Mouse (Mus musculus): ENCODE measurements around the gene B4galt4.
"Not testable (repeated sequence)": the region's sequence is repeated elsewhere in the genome, so short reads cannot be mapped to it uniquely, and the experiment has no call there.

The B4galt4 gene

DNA sequence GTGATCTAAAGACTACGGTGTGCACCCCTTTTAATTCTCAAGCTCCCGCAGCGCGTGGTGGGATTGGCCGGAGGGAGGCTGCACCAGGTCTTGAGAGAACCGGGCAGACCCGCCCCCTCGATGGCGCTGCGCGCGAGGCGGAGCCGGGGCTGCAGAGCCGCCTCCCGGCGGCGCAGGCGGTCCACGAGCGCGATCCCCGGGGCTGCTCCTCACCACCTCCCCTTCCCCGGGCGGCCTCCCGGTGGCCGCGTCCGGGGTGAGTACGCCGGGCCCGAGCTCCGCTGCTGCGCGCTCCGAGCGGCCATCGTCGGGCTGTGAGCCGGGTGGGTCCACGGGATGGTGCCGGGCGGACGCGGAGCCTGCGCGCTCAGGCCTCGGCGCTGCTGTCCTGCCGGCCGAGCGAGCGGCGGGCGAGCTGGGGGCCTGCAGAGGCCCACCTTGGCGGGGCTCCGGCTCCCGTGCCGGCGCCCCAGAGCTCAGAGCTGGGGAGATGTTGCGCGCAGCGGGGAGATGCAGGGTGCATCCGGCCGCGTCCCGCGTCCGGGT lies at the start of gene B4galt4:
TSS of gene B4galt4 (plus strand) at position 152 of the 546 bp plus-strand sequence.
- in situ Hi-C loops (cut with MboI; ENCODE audit: low pct_unique_long_range_greater_than_20kb in 1 of 2, low sequenced_read_pairs in 2 of 2, unreplicated experiment in 1 of 2): no loop called here

- in situ Hi-C loops (cut with MboI; ENCODE audit: low pct_unique_long_range_greater_than_20kb in 1 of 2, low sequenced_read_pairs in 2 of 2, unreplicated experiment in 1 of 2): no loop called here
Measured at GRCm38 (mm10) chr16:38694906-38695540, 47.0 kb upstream of the B4galt4 start.

GRCm38 (mm10) chr16:38695557-38695956 lies 46.5 kb upstream of the B4galt4 start:
- in situ Hi-C loops (cut with MboI; ENCODE audit: low pct_unique_long_range_greater_than_20kb in 1 of 2, low sequenced_read_pairs in 2 of 2, unreplicated experiment in 1 of 2): no loop called here

- in situ Hi-C loops (cut with MboI; ENCODE audit: low pct_unique_long_range_greater_than_20kb in 1 of 2, low sequenced_read_pairs in 2 of 2, unreplicated experiment in 1 of 2): no loop called here
Measured at GRCm38 (mm10) chr16:38697611-38698010, 44.5 kb upstream of the B4galt4 start.

DNA sequence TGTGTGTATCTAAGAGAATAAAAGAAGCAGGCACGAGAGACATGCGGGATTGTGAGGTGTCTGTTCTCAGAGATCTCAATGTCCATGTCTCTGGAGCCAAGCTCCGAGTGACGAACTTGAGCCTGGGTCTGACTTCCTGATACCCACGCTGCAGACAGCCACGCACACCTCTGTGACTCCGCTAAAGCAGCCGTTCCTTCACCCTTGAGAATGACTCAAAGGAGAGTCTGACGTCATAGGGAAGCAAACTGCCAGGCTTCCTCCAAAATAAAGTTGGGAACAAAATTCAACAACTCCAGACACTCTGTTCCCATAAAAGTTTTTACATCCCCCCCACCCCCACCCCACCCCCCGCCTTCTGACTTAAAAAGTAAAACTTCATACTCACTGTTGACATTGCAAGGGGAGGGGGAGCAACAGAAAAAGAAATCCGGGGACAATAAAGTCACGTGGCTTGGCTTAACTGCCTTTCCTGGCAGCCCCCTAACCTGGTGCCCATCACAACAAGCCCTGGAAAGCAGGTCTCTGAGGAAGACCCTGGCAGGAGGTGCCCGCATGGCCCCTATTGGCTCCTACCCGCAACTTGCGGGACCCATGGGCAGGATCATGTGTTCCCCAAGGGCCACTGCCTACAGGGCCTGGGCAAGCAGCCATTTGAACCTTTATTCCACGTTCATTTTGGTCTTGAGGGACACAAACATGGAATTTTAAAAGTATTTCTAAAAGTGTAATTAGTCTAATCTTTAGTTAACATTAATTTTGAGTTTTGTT lies 41.5 kb upstream of the B4galt4 start:
- in situ Hi-C loops (cut with MboI; ENCODE audit: low pct_unique_long_range_greater_than_20kb in 1 of 2, low sequenced_read_pairs in 2 of 2, unreplicated experiment in 1 of 2): no loop called here

DNA sequence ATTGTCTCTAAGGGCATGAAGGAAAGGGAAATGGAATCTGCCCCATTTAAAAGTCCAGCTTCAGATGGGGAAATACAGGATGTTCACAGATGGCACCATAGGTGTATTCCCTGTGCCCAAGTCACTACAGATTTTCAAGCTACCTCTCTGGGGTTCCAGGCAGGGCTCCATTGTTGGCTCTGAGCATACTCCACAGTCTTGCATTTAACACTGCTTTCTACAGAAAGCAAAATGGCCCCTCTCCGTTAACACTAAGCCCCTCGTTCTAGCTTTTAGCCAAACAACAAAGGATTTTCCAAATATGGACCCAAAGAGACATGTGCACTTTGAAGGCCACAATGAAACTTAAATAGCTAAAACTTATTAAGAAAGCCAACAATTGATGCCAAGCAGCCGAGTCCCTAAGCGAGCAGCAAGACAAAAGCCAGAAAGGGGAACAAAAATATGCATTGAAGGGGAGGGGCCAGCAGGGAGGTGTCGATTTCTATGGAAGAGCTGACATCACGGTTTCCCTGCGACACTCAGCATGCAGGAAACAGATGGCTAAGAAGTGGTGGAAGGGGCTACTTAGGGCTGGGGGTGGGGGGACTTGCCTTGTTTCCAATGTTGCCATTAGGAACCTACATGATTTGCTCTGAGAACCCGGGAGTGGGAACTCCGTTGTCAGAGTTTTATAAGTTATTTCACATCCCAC lies 40.4 kb upstream of the B4galt4 start:
- in situ Hi-C loops (cut with MboI; ENCODE audit: low pct_unique_long_range_greater_than_20kb in 1 of 2, low sequenced_read_pairs in 2 of 2, unreplicated experiment in 1 of 2): no loop called here

DNA sequence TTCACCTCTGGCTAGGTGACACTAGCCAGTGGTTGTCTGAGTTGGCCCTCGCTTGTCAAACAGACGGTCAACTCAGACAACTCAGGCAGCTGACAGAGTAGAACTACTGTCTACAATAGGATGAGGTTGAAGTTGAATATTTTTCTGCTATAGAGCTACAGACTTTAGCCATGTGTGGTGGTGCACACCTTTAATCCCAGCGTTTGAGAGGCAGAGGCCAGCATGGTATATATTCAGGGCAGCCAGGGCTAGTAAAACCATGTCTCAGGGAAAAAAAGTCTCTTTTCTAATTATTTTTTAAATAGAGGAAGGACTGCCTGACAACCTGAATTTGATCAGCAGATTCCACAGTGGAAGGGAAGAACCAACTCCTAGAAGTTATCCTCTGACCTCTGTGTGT lies 39.7 kb upstream of the B4galt4 start:
- in situ Hi-C loops (cut with MboI; ENCODE audit: low pct_unique_long_range_greater_than_20kb in 1 of 2, low sequenced_read_pairs in 2 of 2, unreplicated experiment in 1 of 2): no loop called here

DNA sequence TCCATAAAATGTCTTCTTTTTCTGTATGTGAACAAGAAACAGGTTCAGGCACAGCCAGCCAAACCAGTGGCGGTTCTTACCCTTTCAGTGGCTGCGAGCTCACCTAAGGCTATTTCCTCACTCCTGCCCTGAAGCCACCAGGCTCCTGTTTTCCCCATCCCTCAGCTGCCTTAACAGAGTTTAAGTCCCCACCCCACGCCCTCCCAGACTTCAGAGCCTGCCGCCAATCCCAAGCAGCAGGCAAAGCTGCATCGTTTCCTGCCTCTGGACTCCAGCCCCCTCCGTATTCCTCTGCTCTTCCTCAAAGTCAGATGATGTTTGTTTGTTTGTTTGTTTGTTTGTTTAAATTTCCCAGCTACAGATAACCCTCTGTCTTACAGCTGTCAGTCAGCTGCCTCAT lies 38.6 kb upstream of the B4galt4 start:
- in situ Hi-C loops (cut with MboI; ENCODE audit: low pct_unique_long_range_greater_than_20kb in 1 of 2, low sequenced_read_pairs in 2 of 2, unreplicated experiment in 1 of 2): no loop called here

DNA sequence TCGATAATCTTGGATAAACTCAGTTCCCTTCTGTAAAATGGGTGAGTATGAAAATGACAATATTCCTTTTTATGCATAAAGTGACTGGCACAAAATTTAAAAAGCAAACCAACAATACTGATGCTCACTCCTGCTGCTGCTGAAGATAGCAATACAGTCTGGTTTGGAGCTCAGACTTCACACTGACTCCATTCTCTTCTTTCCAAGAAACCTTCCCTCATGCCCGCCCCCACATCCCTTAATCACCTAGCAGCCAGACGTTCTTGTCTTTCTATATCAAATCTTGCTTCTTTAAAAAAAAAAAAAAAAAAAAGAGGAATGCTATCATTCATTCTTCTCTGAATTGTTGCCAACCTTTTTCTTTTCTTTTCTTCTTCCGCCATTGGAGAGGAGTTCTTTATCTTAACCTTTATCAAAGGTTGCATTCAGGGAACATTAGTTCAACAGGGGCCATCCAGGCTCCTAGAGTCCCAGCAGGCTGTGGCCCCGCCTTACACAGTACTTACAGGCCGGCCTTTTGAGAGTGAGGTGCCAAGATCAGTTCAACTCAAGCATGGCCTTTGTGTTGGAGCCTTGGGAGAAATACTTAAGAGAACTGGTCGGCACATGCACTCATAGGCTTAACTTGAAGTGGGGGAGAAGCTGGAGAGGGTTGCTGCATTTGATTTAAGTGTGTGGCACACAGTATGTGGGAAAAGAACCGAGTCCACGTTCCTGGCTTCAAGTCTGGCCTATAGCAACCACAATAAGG lies 36.4 kb upstream of the B4galt4 start:
- in situ Hi-C loops (cut with MboI; ENCODE audit: low pct_unique_long_range_greater_than_20kb in 1 of 2, low sequenced_read_pairs in 2 of 2, unreplicated experiment in 1 of 2): no loop called here

DNA sequence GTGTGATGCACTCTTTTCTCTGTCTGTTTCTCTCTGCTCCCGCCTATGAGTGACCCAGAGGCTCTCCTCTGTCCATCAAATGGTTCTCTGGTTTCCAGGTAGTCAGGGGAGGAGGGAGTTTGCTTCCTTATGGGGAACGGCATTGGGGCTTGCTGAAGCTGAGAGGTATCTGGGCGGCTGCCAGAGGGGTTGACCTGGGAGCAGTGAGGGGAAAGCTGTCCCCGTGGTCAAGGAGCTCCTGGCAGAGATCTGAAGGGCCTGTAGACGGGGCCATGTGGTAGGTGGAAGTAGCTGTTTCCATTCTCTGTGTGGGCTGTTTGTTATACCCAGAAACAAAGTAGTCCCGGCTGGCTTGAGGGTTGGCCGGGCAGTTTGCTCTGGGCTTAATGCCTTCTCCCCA lies 35.3 kb upstream of the B4galt4 start:
- in situ Hi-C loops (cut with MboI; ENCODE audit: low pct_unique_long_range_greater_than_20kb in 1 of 2, low sequenced_read_pairs in 2 of 2, unreplicated experiment in 1 of 2): no loop called here

DNA sequence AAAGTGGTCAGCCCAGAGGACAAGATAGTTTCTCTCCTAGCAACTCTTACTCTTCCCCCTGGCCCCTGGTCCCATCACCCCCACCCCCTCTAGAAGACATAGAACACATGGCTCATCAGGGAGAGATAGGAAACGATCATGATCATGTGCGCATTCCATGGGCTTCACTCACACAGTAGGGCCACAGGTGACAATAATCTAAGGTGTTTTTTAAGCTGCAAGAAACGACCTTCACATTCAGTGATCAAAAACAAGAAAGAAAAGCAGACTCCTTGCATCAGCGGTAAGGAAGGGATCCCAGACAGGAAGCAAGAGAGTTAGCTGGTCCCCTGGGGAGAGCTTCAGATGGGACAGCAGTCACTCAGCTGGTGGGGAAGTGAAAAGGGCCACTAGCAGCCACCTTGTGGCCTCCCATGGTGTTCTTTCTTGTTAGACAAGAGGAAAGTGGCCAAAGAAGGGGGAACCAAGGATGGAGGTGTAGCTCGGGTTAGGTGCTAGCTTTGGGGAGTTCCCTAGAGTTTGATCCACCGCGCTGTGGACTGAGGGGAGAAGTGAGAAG lies 33.0 kb upstream of the B4galt4 start:
- in situ Hi-C loops (cut with MboI; ENCODE audit: low pct_unique_long_range_greater_than_20kb in 1 of 2, low sequenced_read_pairs in 2 of 2, unreplicated experiment in 1 of 2): no loop called here

DNA sequence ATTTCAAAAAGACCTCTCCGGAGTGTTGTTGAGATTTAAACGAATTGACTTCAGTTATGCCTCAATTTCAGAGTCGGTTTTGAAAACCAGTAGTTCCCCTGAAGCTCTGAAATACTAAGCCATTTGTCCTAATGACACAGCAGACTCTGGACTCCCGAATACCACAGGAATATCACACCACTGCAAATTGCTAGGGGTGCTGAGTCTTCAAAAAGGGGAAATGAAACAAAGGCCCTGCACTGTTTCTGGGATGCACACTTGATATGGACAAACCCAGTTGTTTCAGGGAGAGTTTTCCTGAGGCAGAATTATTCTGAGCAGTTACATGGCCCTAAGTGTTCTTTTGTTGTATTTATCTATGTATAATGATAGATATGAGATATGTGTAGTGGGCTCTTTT lies 30.8 kb upstream of the B4galt4 start:
- in situ Hi-C loops (cut with MboI; ENCODE audit: low pct_unique_long_range_greater_than_20kb in 1 of 2, low sequenced_read_pairs in 2 of 2, unreplicated experiment in 1 of 2): no loop called here

DNA sequence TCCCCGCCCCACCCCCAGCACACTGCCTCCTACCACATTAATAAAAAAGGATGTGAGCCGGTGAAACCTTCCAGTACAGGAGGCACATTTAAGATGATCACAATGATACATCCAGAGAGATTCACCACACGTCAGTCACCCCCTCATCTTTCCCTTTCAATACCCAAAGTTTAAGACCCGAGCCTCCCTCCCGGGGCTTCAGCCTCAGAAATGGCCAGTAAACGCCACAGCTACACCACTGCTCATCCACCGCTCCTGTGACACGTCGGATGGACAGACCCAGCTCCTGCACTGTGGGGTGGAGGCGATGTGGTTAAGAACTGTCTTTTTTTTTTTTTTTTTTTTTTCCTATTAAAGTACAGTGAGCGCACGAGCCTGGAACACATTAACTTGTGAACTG lies 30.0 kb upstream of the B4galt4 start:
- in situ Hi-C loops (cut with MboI; ENCODE audit: low pct_unique_long_range_greater_than_20kb in 1 of 2, low sequenced_read_pairs in 2 of 2, unreplicated experiment in 1 of 2): no loop called here

DNA sequence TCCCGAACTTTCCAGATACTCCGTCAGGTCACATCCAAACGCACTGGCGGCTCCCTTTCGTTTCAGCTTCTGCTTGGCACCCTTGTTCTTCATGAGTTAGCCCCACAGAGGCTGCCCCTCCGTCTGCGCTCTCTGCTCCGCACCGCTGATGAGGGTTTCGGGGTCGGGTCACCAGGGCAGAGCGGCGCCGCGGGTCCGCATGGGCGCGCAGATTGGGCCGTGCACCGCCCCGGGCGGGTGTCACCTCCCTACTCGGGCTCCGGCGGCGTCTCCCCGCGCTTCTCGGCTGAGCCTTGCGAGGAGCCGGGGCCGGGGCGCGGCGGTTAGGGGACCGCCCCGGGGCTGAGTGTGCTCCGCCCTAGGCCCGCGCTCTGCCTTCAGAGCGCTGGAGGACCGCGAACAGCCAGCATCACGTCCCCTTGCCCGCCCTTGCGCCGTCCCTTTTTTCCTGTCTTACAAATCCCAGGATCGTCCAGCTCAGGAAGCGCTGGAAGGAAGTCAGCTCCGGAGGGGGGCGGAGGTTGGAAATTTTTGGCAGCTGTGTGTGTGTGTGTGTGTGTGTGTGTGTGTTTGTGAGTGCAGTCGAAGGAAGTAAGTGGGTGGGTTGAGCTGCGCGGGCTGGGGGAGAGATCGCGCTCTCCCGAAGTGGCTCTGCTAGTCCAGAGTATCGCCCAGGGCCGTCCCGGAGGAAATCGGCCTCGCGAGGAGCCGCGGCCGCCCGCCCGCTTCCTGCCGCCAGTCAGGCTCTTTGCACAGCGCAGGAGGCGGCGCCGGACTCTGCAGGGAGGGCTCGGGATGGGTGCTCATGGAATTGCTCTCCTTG lies 29.3 kb upstream of the B4galt4 start, which contains the start of gene Arhgap31:
TSS of gene Arhgap31 (minus strand) at position 694 of the 823 bp plus-strand sequence.
- in situ Hi-C loops (cut with MboI; ENCODE audit: low pct_unique_long_range_greater_than_20kb in 1 of 2, low sequenced_read_pairs in 2 of 2, unreplicated experiment in 1 of 2): no loop called here

DNA sequence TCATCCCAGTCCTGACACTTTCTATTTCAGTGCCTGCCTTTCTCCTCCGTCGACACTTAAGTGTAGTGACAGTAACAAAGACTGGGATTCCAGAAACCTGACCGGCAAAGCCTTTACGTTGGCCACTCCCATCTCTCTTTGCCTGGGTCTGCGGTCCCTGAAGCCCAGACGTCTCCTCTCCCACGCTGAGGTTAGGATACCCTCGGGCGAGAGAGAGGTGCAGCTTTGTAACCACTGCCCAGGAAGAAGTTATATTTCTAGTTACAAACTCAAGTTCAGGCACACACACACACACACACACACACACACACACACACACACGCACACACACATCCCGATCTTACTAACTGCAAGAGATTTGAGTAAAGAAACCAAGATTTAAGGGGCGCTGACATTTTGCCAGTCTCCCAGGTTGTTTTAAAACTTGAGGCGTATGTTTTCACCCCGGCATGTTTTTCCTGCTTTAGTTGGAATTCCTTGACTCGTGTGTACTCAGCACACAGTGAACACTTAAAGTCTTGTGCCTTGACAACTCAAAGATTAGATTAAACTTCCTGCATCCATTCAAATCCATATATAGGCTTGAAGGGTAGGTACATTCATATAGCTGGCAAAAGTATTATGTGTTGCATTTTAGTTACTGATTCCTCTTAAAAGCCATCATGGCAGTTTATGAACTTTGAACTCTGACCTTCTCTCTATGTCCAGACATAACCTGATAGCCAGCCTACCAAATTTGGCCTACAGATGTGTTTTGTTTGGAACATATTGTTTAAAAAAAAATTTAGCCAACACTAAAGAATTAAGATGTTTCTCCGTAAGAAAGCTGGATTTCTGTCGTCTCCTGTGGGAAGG lies 28.4 kb upstream of the B4galt4 start:
- in situ Hi-C loops (cut with MboI; ENCODE audit: low pct_unique_long_range_greater_than_20kb in 1 of 2, low sequenced_read_pairs in 2 of 2, unreplicated experiment in 1 of 2): no loop called here

GRCm38 (mm10) chr16:38714259-38714526 lies 27.9 kb upstream of the B4galt4 start:
- in situ Hi-C loops (cut with MboI; ENCODE audit: low pct_unique_long_range_greater_than_20kb in 1 of 2, low sequenced_read_pairs in 2 of 2, unreplicated experiment in 1 of 2): not testable (repeated sequence)

DNA sequence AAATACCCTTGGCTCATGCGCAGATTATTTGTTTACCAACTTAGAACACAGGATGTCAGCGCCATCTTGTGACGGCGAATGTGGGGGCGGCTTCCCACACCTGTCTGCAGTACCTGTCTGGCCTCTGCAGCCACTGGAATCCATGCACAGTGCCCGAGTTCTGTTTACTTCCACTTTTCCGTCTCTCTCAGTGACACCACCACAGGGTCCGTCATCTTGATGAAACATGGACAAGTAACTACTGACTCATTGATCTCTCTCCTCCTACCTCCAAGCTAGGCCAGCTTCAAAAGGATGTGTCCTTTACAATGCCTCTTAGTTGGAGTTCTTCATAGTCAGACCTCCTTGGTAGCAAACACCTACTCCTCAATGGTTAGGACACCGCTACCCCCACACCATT lies 20.7 kb upstream of the B4galt4 start:
- in situ Hi-C loops (cut with MboI; ENCODE audit: low pct_unique_long_range_greater_than_20kb in 1 of 2, low sequenced_read_pairs in 2 of 2, unreplicated experiment in 1 of 2): loop anchor here in 1 of 2 experiments (10.0 kb wide), 1 partner anchor 97 kb away; no protein-coding TSS in a partner anchor
